Mouse (Mus musculus) G1E (cell line): ENCODE data around the gene Stx17. TPM values are rescaled to one million over a fixed set of nuclear protein-coding genes. Genes with fewer than 3 reads are reported as not detected.

Experiments
- ATAC-seq: 2 replicates; pipeline ENCODE4 v1.8.0; 2016; ENCODE audit warnings: mild to moderate bottlenecking; ENCODE audit not compliant: insufficient number of reproducible peaks, poor library complexity, low FRiP score, severe bottlenecking; ENCODE audit errors: extremely low read depth
- DNase-seq: peaks from one replicate; pipeline ENCODE4 v3.0.0; 2012; ENCODE audit warnings: low spot score
- H3K27me3 ChIP-seq: 2 replicates; pipeline ENCODE4 v1.6.1; 2012; ENCODE audit warnings: mild to moderate bottlenecking, low read length, inconsistent platforms; ENCODE audit not compliant: insufficient read depth
- H3K36me3 ChIP-seq: replicated peaks from 2 replicates; pipeline ENCODE3; 2012; ENCODE audit warnings: mild to moderate bottlenecking, inconsistent platforms
- H3K4me1 ChIP-seq: 2 replicates; pipeline ENCODE4 v1.6.1; 2012; ENCODE audit warnings: low read depth, low read length, inconsistent platforms, mixed read lengths; ENCODE audit not compliant: insufficient read depth
- H3K4me3 ChIP-seq: 2 replicates; pipeline ENCODE4 v1.5.1; 2012; ENCODE audit warnings: low read depth, mild to moderate bottlenecking, inconsistent platforms, low read length, moderate library complexity, mixed read lengths
- H3K9me3 ChIP-seq: replicated peaks from 2 replicates; pipeline ENCODE4 v1.6.1; 2012; ENCODE audit warnings: inconsistent platforms
- CTCF ChIP-seq: IDR thresholded peaks from 2 replicates; pipeline ENCODE4 v1.5.1; 2012; ENCODE audit warnings: low read depth, low read length, inconsistent platforms, mixed read lengths
- GATA1 ChIP-seq: IDR thresholded peaks from 2 replicates; pipeline ENCODE4 v1.6.1; 2012; ENCODE audit warnings: borderline replicate concordance, low read length, inconsistent platforms, mixed read lengths
- GATA2 ChIP-seq: IDR thresholded peaks from 2 replicates; pipeline ENCODE4 v1.6.1; 2012; ENCODE audit warnings: low read depth, low read length, inconsistent platforms, borderline replicate concordance
- POLR2AphosphoS5 ChIP-seq: IDR thresholded peaks from 2 replicates; pipeline ENCODE4 v1.6.1; 2012; ENCODE audit warnings: low read depth, low read length, inconsistent platforms; ENCODE audit not compliant: insufficient replicate concordance
- TAL1 ChIP-seq: conservative IDR thresholded peaks from 2 replicates; pipeline ENCODE4 v1.6.1; 2012; ENCODE audit warnings: low read depth, low read length, inconsistent platforms, mixed read lengths
- polyA plus RNA-seq: library from polyadenylated mRNA; stranded (reverse); fragments of >175 nt; gene quantifications from 2 replicates; pipeline ENCODE4 v1.2.3, GENCODE M21; 2012
- total RNA-seq, 2 experiments: library from RNA; stranded (forward) in 1 of 2; stranded (reverse) in 1 of 2; fragments of 200-1000 nt in 1 of 2; fragments of >200 nt in 1 of 2; fragmentation: Nextera tagmentation in 1 of 2; gene quantifications; 2 replicates each; pipeline ENCODE4 v1.2.3; 2014 to 2017

Stx17 gene
- total and polyA plus RNA-seq, 3 experiments, result 4.0 to 21.8 (median 21.7) TPM

DNA sequence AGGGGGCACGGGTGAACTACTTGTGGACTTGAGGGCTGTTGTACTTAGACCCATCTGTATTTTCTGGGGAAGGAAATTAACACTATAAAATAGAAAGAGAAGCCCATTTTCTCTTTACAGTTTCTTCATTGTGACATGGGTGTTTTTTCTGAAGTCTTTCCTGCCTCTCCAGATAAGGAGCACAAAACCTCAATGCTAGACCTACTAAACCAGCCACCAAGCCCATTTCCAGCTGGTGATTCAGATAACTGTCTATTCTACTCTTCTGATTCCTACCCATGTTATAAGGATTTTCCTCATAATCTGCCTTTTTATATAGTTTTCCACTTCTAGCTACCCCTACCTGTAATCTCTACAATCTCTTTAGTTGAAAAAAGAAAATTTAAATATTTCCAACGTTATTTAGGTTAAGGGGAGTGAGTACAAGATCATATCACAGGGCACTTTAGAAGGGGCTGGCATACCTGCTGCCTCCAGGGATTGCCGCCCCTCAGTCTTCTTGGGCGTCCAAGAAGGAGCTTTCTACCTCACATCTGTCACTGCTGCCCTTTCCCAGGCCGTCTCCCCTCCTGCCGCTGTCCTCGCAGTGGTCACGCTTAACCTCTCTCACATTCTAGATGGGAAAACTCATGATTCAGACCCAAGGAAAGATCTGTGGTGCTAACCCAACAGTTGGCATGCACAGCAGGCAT lies 57.5 kb downstream of the Stx17 start:
- DNase-seq (peak; percentile 22), ATAC-seq (peak; percentile 80)
- Histone ChIP-seq H3K4me3 (peak overlapping the region; percentile 25; the same call in 1 of the 2 replicates), H3K9me3 (no peaks in the 10 kb centered on the region), H3K36me3 (peaks cover 54% of the 10 kb centered on the region), H3K4me1 (peaks cover 41% of the 10 kb centered on the region), H3K27me3 (no peaks in the 10 kb centered on the region)
- TF ChIP-seq GATA1 (no peak), GATA2 (no peak), POLR2AphosphoS5 (no peak), TAL1 (peak; percentile 89), CTCF (no peak)

- no peaks in the 10 kb centered on the region for H3K27me3 ChIP-seq
- peaks cover 42% of the 10 kb centered on the region for H3K36me3 ChIP-seq
- H3K4me3 ChIP-seq, result no peak overlapping the region
- no peak for DNase-seq
- TF ChIP-seq GATA1 (no peak), POLR2AphosphoS5 (no peak), CTCF (no peak), TAL1 (no peak), GATA2 (no peak)
- peaks cover 28% of the 10 kb centered on the region for H3K4me1 ChIP-seq
- no peaks in the 10 kb centered on the region for H3K9me3 ChIP-seq
- no peak for ATAC-seq
Measured at GRCm38 (mm10) chr4:48197925-48198324, 73.2 kb downstream of the Stx17 start.

DNA sequence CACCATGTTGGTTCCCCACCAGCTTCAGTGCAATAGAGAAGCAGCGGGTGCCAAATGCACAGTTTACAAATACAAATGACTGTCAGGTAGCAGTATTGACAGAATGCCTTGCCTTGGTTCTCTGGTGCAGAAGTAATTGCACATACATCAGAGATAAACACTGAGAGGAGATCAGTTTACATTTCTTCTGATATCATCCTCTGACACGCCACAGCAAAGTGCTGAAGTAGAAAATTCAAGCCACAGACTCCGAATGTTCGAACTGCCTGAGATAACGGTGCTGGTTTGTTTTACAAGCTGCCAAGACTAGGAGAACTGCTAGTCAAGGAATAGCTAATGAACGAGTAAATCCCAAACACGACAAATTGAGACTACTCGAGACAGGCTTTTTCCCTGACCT lies 73.7 kb downstream of the Stx17 start:
- peak; percentile 73 for ATAC-seq
- Histone ChIP-seq H3K4me1 (peaks cover 26% of the 10 kb centered on the region), H3K4me3 (peak overlapping the region; percentile 53; the same call in 1 of the 2 replicates), H3K9me3 (no peaks in the 10 kb centered on the region), H3K36me3 (peaks cover 44% of the 10 kb centered on the region), H3K27me3 (no peaks in the 10 kb centered on the region)
- peak; percentile 5 for DNase-seq
- TF ChIP-seq TAL1, result no peak; the same call in 1 of the 2 replicates
- no peak for TF ChIP-seq POLR2AphosphoS5
- TF ChIP-seq GATA2, result no peak
- no peak for TF ChIP-seq CTCF
- TF ChIP-seq GATA1, result no peak

GRCm38 (mm10) chr4:48203564-48203963 lies 78.8 kb downstream of the Stx17 start:
- H3K9me3 ChIP-seq, result no peaks in the 10 kb centered on the region
- ATAC-seq, result no peak
- no peaks in the 10 kb centered on the region for H3K27me3 ChIP-seq
- no peak for TF ChIP-seq GATA1
- no peak for TF ChIP-seq GATA2
- TF ChIP-seq TAL1, result no peak
- no peak for TF ChIP-seq CTCF
- no peak for TF ChIP-seq POLR2AphosphoS5
- no peak for DNase-seq
- H3K36me3 ChIP-seq, result peaks cover 53% of the 10 kb centered on the region
- H3K4me1 ChIP-seq, result peaks cover 15% of the 10 kb centered on the region
- no peak overlapping the region for H3K4me3 ChIP-seq

DNA sequence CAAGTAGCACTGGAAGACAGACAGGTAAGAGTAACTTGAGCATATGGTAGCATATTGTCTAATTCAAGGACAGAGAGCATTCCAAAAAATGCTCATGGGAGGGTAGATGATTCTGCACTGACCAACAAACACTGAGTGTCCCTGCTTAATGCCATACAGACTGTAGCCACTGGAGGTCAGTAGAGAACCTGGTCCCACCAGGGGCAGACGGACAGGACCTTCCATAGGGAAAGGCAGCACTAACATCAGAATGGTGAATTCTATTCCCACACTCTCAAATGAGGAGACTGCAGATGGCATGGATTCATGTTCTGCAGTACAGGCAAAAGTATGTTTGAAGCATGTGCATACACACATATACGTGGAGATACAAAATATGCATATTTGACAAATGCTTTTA lies 100.5 kb downstream of the Stx17 start:
- H3K27me3 ChIP-seq, result no peaks in the 10 kb centered on the region
- H3K36me3 ChIP-seq, result peaks cover 26% of the 10 kb centered on the region
- H3K4me1 ChIP-seq, result peaks cover 4% of the 10 kb centered on the region
- TF ChIP-seq TAL1, result no peak
- TF ChIP-seq GATA1, result no peak
- TF ChIP-seq POLR2AphosphoS5, result no peak
- peak; percentile 75 for TF ChIP-seq CTCF
- TF ChIP-seq GATA2, result no peak
- peak; percentile 57; the same call in 1 of the 2 replicates for ATAC-seq
- no peak overlapping the region for H3K4me3 ChIP-seq
- DNase-seq, result peak; percentile 2
- H3K9me3 ChIP-seq, result no peaks in the 10 kb centered on the region

- H3K36me3 ChIP-seq, result peaks cover 24% of the 10 kb centered on the region
- TF ChIP-seq POLR2AphosphoS5 (no peak), CTCF (no peak), TAL1 (no peak), GATA1 (no peak)
- no peak for ATAC-seq
Measured at GRCm38 (mm10) chr4:48225604-48226003, 100.9 kb downstream of the Stx17 start.

More at GRCm38 (mm10) chr4:48225604-48226003, 100.9 kb downstream of the Stx17 start:
- Histone ChIP-seq H3K9me3 (no peaks in the 10 kb centered on the region), H3K4me1 (peaks cover 4% of the 10 kb centered on the region), H3K27me3 (no peaks in the 10 kb centered on the region), H3K4me3 (no peak overlapping the region)
- no peak for DNase-seq
